Mouse (Mus musculus) brain, embryonic 18.5 days (tissue): ENCODE results near the gene Cpsf4l.

ENCODE experiments used
- DNase-seq: peaks from one replicate; pipeline ENCODE4 v3.0.0-alpha.2; 2012; ENCODE audit warnings: low read depth, low spot score

The Cpsf4l gene

GRCm38 (mm10) chr11:113709731-113710256 lies at the start of gene Cpsf4l:
TSS of gene Cpsf4l (minus strand) at chr11:113710017.
- no peak for DNase-seq

DNA sequence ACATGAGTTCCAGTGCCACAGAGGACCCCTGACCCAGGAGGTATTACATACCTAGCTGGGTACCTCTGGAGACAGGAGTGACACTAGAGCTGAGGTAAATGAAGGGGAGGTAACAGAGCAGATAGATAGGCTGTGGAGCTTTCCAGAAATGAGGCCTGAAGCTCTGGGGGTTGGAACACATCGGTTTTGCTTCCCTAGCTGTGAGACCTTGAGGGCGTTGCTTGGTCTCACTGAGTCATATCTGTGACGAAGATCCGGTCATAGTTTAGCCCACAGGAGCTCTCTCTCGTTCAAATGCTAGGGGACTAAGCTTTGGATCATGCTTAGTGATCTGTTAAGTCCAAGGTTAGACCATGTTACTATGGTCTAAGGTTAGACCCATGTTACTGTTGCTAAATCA lies 49.0 kb upstream of the Cpsf4l start:
- no peak for DNase-seq

GRCm38 (mm10) chr11:113756578-113756977 lies 46.8 kb upstream of the Cpsf4l start:
- no peak for DNase-seq

GRCm38 (mm10) chr11:113755878-113756277 lies 46.1 kb upstream of the Cpsf4l start:
- no peak for DNase-seq

- no peak for DNase-seq
These were observed 45.0 kb upstream of the Cpsf4l start for GRCm38 (mm10) chr11:113754845-113755244.

- DNase-seq = no peak
These were observed 43.0 kb upstream of the Cpsf4l start for GRCm38 (mm10) chr11:113752685-113753430.

- DNase-seq = no peak
These were observed 42.4 kb upstream of the Cpsf4l start for GRCm38 (mm10) chr11:113752158-113752661.

GRCm38 (mm10) chr11:113751484-113752084 lies 41.8 kb upstream of the Cpsf4l start, which contains the start of gene Cdc42ep4:
TSS of gene Cdc42ep4 (minus strand) at chr11:113751881.
- DNase-seq = peak; percentile 90

DNA sequence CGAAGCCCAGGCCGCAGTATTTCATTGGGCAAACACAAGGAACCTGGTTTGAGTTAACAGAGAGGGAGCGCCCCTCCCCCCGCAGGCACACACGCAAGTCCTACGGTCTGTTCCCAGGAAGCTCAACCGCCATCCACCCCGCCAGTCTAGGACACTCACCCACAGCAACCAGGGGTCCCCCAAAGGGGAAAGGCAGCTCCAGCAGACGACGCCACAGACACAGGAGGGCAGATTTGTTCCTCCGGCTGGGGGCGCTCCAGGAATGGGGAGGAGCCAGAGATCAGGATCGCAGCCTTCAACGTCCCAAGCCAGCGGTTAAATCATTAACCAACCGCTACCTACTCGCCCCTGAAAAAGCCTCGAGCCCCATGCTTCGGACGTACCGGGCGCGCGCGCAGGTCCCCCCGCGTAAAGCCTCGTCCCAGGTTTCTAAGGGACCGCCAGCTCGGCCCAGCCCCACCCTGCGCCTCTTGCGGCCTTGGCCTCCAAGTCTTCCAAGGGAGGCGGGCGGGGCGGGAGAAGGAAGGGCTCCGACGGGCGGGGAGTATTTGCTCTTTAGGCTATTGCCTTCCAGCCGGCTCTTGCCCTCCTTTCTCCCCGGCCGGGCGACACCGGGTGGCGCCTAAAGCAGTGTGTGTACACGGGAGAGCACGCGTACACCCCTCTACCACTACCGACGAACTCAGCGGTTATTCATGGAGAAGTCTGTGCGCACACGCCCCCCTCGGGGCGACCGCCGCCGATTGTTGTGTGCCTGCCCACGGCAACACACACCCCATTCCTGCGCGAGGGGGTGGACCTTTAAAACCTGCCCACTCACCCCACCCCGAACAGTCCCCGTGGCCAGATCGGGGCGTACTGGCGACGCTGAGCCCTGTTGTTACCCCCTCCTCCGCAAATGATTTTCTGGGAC lies 41.0 kb upstream of the Cpsf4l start:
- peak; percentile 42 for DNase-seq

DNA sequence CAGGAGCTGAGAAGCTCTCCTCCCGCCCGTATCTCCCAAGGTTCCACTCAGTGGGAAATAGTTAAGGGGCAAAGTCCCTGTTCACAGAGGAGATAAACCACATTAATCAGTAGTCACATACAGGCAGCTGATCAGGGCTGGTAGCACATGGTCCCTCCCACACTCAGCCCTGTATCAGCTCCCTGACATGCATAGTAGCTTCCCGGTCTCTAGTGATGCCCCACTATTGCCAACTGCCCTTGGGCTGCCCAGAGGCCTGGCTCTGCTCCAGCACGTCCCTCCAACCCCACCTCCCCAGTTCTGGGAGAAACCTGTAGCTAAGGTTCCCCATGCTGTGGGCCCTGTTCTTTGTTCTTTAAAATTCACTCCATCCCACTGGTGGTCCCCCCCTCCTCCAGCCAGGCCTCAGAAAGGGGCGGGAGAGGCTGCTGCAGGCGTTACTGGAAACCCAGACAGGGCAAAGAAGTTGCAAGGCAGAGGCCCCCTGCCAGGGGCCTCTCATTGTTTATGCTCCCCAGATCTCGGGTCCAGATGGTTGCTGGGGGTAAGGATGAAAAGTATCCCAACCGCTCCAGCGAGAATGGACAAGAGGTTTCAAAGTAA lies 40.0 kb upstream of the Cpsf4l start:
- no peak for DNase-seq

DNA sequence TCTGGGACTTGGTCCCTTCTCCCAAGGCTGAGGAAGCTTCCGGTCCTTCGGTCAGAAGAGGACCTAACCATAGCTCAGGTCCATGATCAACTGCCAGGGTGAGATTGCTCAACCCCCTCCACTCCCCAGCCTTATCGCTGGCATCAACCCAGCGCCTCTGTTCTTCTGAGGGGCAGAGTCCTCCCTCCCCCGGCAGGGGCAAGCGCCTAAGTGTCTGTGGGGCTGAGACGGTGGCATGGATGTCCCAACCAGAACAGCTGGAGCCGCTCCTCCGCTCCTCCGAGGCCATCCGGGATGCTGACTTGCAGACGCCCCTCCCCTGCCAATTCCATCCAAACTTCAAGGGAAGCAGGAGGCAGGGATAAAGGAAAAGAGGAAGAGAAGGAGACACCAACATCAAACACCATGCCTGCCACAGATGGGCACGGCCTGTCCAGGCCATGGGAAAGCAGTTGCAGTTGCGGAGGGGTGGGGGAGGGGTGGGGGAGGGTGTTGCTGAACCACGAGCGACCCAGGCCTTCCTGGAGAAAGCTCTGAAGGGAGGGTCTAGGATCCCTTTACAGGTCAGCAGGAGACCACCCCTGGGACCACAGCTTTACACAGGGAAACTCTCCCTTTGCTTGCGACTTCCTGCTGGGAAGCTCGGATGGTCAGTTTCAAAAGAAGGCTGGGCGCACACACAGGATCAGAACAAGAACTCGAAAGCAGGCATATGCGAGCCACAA lies 39.1 kb upstream of the Cpsf4l start:
- no peak for DNase-seq

DNA sequence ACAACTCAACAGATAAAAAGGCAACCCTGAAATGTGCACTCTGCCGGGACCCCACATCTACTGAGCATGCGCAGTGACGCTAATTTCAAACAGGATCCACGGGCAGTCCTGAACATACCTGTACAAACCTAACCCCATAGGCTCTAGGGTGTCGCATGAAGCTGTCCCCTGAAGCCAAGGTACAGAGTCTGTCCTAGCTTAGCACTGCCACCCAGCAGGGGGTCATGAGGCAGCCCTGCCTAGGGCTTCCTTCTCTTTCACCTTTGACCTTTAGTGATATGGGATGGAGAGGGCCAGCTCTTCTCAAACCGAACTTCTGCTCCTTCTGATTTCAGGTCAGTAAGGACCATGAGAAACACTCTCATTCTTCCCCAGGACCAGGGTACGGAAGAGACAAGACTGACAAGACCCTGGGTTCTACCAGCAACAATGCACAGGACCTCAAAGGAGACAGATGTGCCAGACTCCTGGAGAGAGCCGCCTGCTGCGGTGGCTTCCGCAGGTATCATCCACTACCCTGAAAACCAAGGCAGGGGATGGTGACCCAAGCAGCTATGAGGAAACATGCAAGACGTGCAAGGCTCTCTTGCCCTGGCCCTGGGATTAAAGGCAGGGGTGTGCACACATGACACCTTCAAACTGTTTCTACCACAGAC lies 38.0 kb upstream of the Cpsf4l start:
- DNase-seq = no peak

- DNase-seq = no peak
These were observed 37.2 kb upstream of the Cpsf4l start for GRCm38 (mm10) chr11:113747056-113747455.

DNA sequence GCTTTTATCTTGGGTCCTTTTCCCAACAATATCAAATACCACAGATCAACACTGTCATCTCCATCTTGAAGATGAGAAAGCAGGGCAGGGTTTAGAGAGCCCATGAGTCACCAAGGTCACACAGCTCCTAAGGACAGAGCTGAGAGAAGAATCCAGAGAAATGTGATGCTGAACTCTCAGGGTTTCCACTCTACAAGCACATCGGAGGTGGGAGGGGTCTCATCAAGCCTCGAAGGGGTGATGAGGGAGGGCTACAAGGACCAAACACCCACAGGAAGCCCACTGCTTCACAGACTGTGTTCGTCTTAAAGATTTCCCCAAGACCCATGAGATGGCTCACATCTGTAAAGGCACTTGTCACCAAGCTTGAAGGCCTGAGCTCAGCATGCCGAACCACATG lies 36.1 kb upstream of the Cpsf4l start:
- DNase-seq = no peak

GRCm38 (mm10) chr11:113742998-113743397 lies 33.2 kb upstream of the Cpsf4l start:
- DNase-seq = no peak

- no peak for DNase-seq
These were observed 30.3 kb upstream of the Cpsf4l start for GRCm38 (mm10) chr11:113740100-113740499.

- no peak for DNase-seq
These were observed 29.4 kb upstream of the Cpsf4l start for GRCm38 (mm10) chr11:113739213-113739612.

DNA sequence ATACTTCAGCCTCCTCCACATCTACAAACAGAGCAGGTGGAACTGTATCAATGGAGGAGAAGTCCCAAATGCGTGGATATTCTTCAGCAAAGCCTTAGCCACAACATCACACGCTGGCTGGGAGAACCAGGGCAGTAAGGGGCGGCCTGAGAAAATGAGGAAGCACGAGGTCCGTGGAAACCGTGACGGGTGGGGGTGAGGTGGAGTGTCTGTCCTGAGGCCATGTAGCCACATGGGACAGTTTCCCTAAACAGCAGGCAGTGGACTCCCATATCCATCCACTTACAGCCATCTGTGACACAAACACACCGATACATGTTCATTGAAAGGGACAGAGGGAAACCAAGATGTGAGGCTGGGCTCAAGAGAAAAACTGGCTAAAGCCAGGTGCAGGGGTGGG lies 28.1 kb upstream of the Cpsf4l start:
- no peak for DNase-seq

DNA sequence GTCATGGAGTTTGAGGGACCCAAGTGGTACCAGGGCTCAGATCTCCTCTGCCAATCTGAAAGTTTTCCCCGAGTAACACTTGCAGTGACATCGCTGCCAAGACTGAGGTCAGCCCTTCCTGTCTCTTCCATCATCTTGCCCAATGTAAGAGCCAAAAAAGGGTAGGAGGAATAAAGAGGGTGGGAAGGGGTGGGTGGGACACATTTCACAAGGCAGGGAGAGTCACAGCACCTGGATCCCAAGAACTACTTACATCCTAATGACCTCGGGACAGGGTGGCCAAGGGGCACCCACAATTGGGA lies 27.7 kb upstream of the Cpsf4l start:
- no peak for DNase-seq

- no peak for DNase-seq
These were observed 27.2 kb upstream of the Cpsf4l start for GRCm38 (mm10) chr11:113736848-113737552.
